Mouse (Mus musculus) heart, adult 2 months (tissue): ENCODE data around the gene H2-M10.6.

Experiments used
- CTCF ChIP-seq: fragments of 200-600 bp; IDR thresholded peaks from 2 replicates; pipeline ENCODE4 v1.8.1; 2022; ENCODE audit warnings: antibody characterized with exemption, mild to moderate bottlenecking, moderate library complexity
- POLR2A ChIP-seq: fragments of 200-500 bp; IDR thresholded peaks from 2 replicates; pipeline ENCODE4 v1.6.1; 2011; ENCODE audit warnings: mild to moderate bottlenecking, low read depth, low read length, control low read depth; ENCODE audit not compliant: insufficient read depth

DNA sequence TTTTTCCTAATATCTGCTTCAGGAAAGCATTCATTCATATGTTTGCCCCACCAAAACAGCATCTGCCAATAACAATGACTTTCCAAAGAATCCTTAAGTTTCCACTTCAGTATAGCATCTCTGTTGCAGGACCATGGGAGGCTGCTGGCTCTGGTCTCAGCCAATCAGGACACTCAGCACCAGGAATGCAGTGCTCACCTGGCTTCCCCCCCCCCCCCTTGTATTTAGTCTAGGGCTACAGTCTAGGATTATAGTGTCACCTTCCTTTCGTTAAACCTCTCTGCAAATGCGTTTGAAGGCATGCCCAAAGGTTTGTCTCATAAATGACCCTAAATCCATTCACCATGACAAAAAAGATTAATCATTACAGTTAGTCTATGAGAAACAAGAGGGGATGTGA lies 23.6 kb upstream of the H2-M10.6 start:
- no peak for TF ChIP-seq CTCF
- TF ChIP-seq POLR2A = no peak
